Mouse (Mus musculus) stomach, embryonic 16.5 days (tissue): ENCODE data around the gene Stom. TPM values are rescaled to one million over a fixed set of nuclear protein-coding genes. Genes with fewer than 3 reads are reported as not detected.

Experiments
- ATAC-seq: fragments of 200-750 bp; cut with Nextera tagmentation; 2 replicates; pipeline ENCODE4 v1.8.0; 2017; ENCODE audit warnings: moderate number of reproducible peaks, moderate TSS enrichment; ENCODE audit not compliant: insufficient read depth, low FRiP score
- H3K27ac ChIP-seq: fragments of 300-500 bp; sonication (generic); 2 replicates; pipeline ENCODE4 v1.5.1; 2014; ENCODE audit warnings: low read length
- H3K27me3 ChIP-seq: fragments of 300-500 bp; sonication (generic); 2 replicates; pipeline ENCODE4 v1.6.1; 2014; ENCODE audit warnings: low read length, control low read depth, mixed read lengths; ENCODE audit not compliant: control insufficient read depth, insufficient read depth
- H3K36me3 ChIP-seq: fragments of 300-500 bp; sonication (generic); 2 replicates; pipeline ENCODE4 v1.6.1; 2014; ENCODE audit warnings: low read length; ENCODE audit not compliant: control insufficient read depth, insufficient read depth
- H3K4me1 ChIP-seq: fragments of 300-500 bp; sonication (generic); 2 replicates; pipeline ENCODE4 v1.6.1; 2014; ENCODE audit warnings: low read length, control low read depth, mixed read lengths; ENCODE audit not compliant: control insufficient read depth, insufficient read depth
- H3K4me2 ChIP-seq: fragments of 300-500 bp; sonication (generic); 2 replicates; pipeline ENCODE4 v1.6.1; 2014; ENCODE audit warnings: low read depth, low read length, mixed read lengths
- H3K4me3 ChIP-seq: fragments of 300-500 bp; sonication (generic); replicated peaks from 2 replicates; pipeline ENCODE4 v1.5.1; 2014; ENCODE audit warnings: mild to moderate bottlenecking, low read length
- H3K9ac ChIP-seq: fragments of 300-500 bp; sonication (generic); 2 replicates; pipeline ENCODE4 v1.6.1; 2014; ENCODE audit warnings: low read length
- H3K9me3 ChIP-seq: fragments of 300-500 bp; sonication (generic); replicated peaks from 2 replicates; pipeline ENCODE4 v1.6.1; 2016; ENCODE audit warnings: low read length, control low read depth; ENCODE audit not compliant: control insufficient read depth
- WGBS: fragments of 180-500 bp; shearing (Covaris S2); extraction: QIAGEN DNeasy Blood & Tissue Kit; methylation state at CpG from one replicate; pipeline ENCODE4 v1.1.7; 2014; 5-methylcytosine and 5-hydroxymethylcytosine counted together
- polyA plus RNA-seq: library from polyadenylated mRNA; unstranded; fragments of >200 nt; fragmentation: Nextera tagmentation; extraction: Ambion mirVana; gene quantifications from 2 replicates; pipeline ENCODE4 v1.2.1, GENCODE M21; 2015

The Stom gene
- polyA plus RNA-seq, 1 experiment from 2014 or later, result 87.3 TPM

DNA sequence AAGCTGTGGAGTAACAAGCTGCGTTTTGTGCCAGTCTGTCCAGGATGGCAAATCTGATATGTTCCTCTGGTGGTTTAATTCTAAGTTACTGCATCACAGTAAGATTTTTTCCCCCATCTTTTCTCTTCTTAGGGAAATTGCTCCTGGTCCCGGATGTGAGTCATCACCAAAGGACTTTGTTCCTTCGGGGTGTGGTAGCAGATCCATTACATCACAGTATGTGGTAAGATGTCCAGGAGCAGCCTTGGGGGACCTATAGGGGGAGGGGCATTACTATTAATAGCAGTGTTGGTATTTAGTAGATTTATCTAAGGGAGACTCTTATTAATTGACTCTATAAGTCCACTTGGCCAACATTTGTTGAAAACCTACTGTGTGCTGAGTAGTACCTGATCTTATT is 5.8 kb upstream of the Stom start:
- no peak overlapping the region for H3K27ac ChIP-seq
- H3K4me2 ChIP-seq, result no peak overlapping the region
- peaks cover 9% of the 10 kb centered on the region for H3K4me1 ChIP-seq
- no peaks in the 10 kb centered on the region for H3K27me3 ChIP-seq
- no peak overlapping the region for H3K9ac ChIP-seq
- no peaks in the 10 kb centered on the region for H3K36me3 ChIP-seq
- no peak overlapping the region for H3K4me3 ChIP-seq
- peak; percentile 33; the same call in 1 of the 2 replicates for ATAC-seq
- H3K9me3 ChIP-seq, result no peaks in the 10 kb centered on the region
- 73% methylated on average over 3 of the region's 3 CpGs for WGBS

DNA sequence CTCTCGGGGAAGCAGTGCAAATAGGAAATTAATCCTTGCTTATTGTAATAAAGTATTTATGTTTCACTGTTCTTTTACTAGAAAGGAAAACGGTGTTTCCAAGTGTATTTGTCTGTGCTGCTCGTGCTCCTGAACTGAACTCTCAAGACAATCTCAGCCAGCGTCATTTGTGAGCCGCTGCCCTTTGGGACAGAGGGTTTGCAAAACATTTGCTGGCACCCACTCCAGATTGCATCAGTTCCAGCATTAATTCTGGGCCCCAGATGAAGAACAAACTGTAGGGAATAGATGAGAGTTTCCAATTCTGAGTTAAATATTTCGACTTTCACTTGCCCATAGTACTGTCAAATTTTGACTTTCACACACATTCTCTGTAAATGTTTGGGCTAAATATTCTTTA is 1.9 kb upstream of the Stom start:
- no peak overlapping the region for H3K9ac ChIP-seq
- H3K4me2 ChIP-seq, result no peak overlapping the region
- H3K27me3 ChIP-seq, result no peaks in the 10 kb centered on the region
- no peaks in the 10 kb centered on the region for H3K9me3 ChIP-seq
- H3K27ac ChIP-seq, result peak overlapping the region; percentile 65
- no peak overlapping the region for H3K4me3 ChIP-seq
- peaks cover 27% of the 10 kb centered on the region for H3K4me1 ChIP-seq
- no peak for ATAC-seq
- H3K36me3 ChIP-seq, result no peaks in the 10 kb centered on the region
- whole genome bisulfite sequencing, result 46% methylated on average over 6 of the region's 6 CpGs

DNA sequence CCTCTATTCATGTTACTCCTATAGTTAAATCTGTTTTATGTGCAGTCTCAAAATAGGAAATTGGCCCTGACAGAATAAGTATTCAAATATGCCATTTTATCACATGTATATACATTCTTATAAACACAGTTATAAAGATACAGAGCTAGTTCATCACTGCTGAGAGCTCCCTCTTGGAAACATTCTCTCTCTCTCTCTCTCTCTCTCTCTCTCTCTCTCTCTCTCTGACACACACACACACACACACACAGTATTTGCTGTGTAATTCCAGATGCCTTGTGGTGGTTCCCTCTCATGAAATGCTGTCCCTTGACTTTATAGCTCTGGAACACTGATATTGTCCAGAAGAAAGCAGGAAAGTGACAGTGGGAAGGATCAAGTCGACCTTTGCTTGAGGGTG is 1.3 kb upstream of the Stom start:
- Histone ChIP-seq H3K4me2 (no peak overlapping the region), H3K27me3 (no peaks in the 10 kb centered on the region), H3K9ac (no peak overlapping the region), H3K9me3 (no peaks in the 10 kb centered on the region), H3K4me1 (peaks cover 27% of the 10 kb centered on the region), H3K4me3 (no peak overlapping the region), H3K36me3 (no peaks in the 10 kb centered on the region), H3K27ac (peak overlapping the region; percentile 65; the same call in 1 of the 2 replicates)
- ATAC-seq, result no peak
- WGBS, result 56% methylated on average over 1 of the region's 1 CpGs

DNA sequence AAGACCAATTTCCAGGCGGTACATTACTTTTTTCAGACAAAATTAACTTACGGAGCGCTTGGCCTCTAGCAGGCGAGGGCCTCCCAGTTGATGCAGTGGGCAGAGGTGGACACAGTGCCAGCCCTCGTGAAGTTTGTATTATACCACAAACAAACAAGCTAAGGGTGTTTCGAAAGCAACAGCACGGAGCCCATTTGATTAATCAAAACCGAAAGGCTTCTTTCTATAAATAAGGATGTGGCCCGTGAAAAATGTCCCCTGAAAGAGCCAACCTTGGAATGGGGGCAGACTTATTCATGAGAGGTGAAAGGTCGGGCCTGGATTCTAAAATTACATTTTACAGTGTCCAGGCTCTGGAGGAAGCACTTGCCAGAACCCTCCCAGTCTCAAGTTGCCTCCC is 643 bp upstream of the Stom start:
- peak overlapping the region; percentile 96 for H3K4me2 ChIP-seq
- peaks cover 27% of the 10 kb centered on the region for H3K4me1 ChIP-seq
- peak overlapping the region; percentile 93 for H3K9ac ChIP-seq
- H3K27me3 ChIP-seq, result no peaks in the 10 kb centered on the region
- no peaks in the 10 kb centered on the region for H3K36me3 ChIP-seq
- H3K27ac ChIP-seq, result peak overlapping the region; percentile 94
- H3K4me3 ChIP-seq, result peak overlapping the region; percentile 84
- no peaks in the 10 kb centered on the region for H3K9me3 ChIP-seq
- WGBS, result 46% methylated on average over 10 of the region's 10 CpGs
- ATAC-seq, result no peak

DNA sequence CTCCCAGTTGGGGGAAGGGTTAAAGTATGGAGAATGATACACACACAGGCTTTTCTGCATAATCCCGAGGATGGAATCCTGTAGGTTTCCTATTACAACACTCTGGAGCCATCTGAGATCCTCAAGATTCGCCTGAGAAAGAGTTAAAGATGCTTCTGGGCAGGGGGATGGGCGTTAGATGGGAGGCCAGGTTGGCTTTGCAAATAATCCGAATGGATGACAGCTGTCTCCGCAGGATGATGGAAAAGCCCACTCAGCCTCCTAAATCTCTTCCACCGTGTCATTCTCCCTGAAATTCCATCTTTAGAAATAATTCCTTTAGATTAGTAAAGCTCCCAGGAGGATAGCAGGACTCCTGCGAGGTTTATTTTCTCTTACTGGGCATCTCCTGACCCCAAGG is 1.2 kb downstream of the Stom start:
- Histone ChIP-seq H3K4me1 (peaks cover 27% of the 10 kb centered on the region), H3K4me3 (peak overlapping the region; percentile 84), H3K36me3 (no peaks in the 10 kb centered on the region), H3K9ac (peak overlapping the region; percentile 93), H3K27ac (peak overlapping the region; percentile 94), H3K27me3 (no peaks in the 10 kb centered on the region), H3K9me3 (no peaks in the 10 kb centered on the region), H3K4me2 (peak overlapping the region; percentile 96)
- ATAC-seq, result no peak
- WGBS, result 11% methylated on average over 7 of the region's 7 CpGs

DNA sequence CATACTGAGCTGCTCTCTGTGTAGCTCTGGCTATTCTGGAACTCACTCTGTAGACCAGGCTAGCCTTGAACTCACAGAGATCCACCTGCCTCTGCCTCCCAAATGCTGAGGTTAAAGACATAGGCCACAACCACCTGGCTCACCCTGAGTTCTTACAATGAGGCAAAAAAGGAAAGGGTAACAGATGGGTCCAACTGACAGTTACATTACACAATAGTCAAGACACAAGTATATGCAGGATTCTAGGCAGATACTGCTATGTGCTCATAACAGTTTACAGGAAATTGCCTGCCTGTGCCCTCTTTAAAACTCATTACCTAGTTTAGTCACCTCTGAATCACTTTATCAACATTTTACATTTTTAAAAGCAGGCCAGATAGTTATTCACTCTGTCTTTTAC is 3.1 kb downstream of the Stom start:
- no peak for ATAC-seq
- H3K27ac ChIP-seq, result no peak overlapping the region

DNA sequence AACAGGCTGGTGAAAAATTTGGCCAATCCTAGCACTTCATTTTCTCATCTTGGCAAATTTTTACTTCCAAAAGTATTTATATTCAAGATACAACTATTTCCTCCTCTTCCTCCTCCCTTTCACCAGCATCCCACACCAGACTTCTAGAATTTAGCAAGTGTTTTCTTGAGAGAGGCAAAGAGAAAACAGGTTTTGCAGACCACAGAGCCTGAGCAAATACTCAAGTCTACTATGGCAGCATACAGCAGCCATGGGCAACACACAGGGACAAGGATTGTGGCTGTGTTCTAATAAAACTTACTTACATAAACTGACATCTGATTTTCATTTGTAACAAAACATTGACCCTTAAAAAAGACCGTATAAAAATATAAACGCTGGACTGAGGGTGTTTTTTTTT is 5.6 kb downstream of the Stom start:
- Histone ChIP-seq H3K27me3 (no peaks in the 10 kb centered on the region), H3K4me1 (peaks cover 22% of the 10 kb centered on the region), H3K27ac (no peak overlapping the region), H3K9me3 (no peaks in the 10 kb centered on the region), H3K9ac (no peak overlapping the region), H3K4me3 (no peak overlapping the region), H3K4me2 (no peak overlapping the region), H3K36me3 (no peaks in the 10 kb centered on the region)
- 67% methylated on average over 2 of the region's 2 CpGs for WGBS
- no peak for ATAC-seq

More for the DNA sequence above, 3.1 kb downstream of the Stom start:
- no peaks in the 10 kb centered on the region for H3K9me3 ChIP-seq
- H3K9ac ChIP-seq, result no peak overlapping the region
- H3K4me1 ChIP-seq, result peaks cover 25% of the 10 kb centered on the region
- H3K27me3 ChIP-seq, result no peaks in the 10 kb centered on the region
- no peaks in the 10 kb centered on the region for H3K36me3 ChIP-seq
- H3K4me3 ChIP-seq, result no peak overlapping the region
- no peak overlapping the region for H3K4me2 ChIP-seq

DNA sequence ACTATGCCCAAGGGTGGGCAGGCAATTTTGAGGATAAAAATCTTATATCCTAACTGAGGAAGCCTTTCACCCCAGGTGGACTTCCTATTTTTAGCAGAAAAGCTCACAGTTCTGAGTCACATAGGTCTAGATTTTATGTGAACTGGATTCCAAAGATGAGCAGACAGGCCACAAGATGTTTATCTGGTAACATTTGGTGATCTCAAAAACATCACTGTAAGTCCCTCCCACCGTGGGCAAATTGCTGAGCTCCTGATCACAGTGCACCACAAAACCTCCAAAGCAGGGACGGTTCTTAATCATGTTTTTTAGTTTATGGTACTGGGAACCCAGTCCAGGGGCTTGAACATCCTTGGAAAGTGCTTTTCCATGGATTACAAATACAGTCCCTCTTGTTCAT is 7.7 kb downstream of the Stom start:
- WGBS, result 87% methylated on average over 2 of the region's 2 CpGs
- no peak overlapping the region for H3K4me2 ChIP-seq
- no peaks in the 10 kb centered on the region for H3K9me3 ChIP-seq
- H3K27ac ChIP-seq, result no peak overlapping the region
- no peaks in the 10 kb centered on the region for H3K36me3 ChIP-seq
- ATAC-seq, result no peak
- H3K27me3 ChIP-seq, result no peaks in the 10 kb centered on the region
- H3K4me1 ChIP-seq, result peaks cover 8% of the 10 kb centered on the region
- no peak overlapping the region for H3K4me3 ChIP-seq
- H3K9ac ChIP-seq, result no peak overlapping the region

DNA sequence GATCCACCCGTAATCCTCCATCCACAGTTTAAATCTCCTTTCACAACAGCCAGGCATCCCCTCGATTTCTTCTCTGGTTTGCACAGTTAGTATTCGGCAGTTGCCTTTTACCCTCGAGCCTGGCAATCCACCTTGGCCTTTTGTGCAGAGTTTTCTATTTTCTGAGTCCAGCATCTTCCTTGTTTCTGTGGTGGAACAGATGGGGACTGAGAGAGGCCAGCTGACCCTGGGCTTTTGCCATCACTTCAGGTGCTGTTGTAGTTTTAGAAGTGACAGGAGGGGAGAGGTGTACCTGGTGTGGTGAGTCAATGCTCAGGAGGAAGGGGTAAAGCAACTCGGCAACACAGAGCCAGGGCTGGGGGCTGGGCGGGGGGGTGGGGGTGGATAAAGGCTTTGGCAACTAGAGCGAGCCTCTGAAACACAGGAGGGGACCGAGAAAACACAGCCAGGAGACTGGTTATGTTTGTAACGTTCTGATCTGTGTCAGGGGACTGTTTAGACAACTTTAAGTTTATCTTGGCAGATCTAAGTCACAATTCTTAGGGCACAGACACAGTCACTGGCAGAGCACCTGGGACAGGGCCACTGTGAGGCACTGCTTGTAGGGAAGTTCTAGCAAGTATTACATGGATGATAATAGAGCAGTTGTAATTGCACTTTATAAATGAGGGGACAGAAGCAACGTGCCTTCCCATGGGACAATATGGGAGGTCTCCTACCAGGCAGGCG is 8.5 kb downstream of the Stom start:
- Histone ChIP-seq H3K36me3 (no peaks in the 10 kb centered on the region), H3K4me1 (peaks cover 7% of the 10 kb centered on the region; the same call in 1 of the 2 replicates), H3K27ac (peak overlapping the region; percentile 12; the same call in 1 of the 2 replicates), H3K9ac (0 out of 2 replicates have a peak overlapping the region, but pooled peaks have one; percentile 5), H3K4me2 (no peak overlapping the region), H3K9me3 (no peaks in the 10 kb centered on the region), H3K4me3 (no peak overlapping the region), H3K27me3 (no peaks in the 10 kb centered on the region)
- 39% methylated on average over 11 of the region's 11 CpGs for WGBS
- no peak for ATAC-seq
